Mouse (Mus musculus) heart, adult 9 months (tissue): ENCODE measurements around the gene 1600014C10Rik.
A peak's percentile ranks its signal among the peaks of the same experiment; 100 is the strongest.

ENCODE experiments used
- DNase-seq, 2 experiments: peaks; one replicate each; pipeline ENCODE4 v3.0.0; 2022; ENCODE audit warnings: low spot score in 2 of 2

1600014C10Rik gene

DNA sequence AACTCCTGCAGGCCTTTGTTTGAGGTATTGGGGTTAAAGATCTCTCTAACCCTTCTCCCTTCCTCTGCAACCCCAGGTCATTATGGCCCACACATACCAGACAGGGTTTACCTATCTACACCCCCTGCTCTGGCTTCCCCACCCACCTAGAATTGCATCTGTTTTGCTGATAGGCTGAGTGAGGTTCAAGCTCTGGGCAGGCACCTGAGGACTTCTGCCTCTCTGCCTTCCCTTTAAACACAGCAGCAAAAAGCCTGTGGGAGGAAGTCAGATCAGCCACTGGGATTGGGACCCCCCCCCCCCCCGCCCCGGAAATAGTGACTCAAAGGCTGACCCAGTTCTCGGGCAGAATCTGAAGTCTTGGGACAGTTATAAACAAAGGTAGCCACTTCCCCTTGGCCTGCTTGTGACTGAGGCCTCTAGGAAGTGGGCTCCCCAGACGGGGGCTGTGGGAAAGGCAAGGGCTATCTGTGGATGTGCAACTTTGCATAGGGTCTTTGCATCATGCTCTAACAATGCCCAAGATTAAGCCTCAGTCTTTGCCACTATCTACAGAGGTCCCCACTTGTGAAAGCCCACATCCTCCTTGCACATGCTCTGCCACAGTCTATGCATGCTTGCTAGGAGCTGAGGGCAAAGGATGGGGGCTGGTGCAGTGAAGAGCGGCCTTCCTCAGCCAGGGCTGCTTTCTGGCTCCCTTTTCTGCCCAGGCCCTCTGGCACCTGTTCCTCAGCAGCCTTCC lies 31.6 kb downstream of the 1600014C10Rik start:
- no peak for DNase-seq

DNA sequence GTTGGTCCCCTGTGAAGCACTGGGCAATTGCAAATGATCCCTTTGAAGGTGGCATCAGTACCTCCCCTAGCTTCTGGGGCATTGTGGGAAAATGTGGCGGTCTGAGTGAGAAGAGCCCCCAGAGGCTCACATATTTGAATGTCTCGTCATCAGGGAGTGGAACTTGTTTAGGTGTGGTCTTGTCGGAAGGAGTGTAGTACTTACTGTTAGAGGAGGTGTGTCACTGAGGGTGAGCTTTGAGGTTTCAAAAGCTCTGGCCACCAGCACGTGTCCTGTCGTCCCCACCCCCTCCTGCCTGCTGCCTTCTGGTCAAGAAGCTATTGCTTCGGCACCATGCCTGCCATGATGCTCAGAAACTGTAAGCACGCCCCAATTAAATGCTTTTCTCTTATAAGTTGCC lies 32.3 kb downstream of the 1600014C10Rik start:
- no peak for DNase-seq

DNA sequence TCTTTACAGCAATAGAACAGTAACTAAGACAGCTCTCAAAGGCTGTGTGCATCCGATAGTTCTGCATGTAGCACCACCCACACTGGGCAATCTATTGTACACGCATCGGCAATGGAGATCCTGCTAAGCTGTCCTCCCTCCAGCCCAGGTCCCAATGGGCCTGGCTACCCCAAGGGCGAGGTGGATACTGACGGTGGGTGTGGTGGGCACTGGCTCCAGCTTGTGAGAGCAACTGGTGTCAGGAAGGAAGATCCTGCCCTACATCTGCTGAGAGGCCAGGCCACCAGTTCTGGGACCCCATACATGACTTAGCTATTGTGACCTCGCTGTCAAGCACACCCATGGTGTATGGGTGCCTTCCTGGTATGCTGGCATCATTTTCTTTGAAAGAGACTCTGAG lies 32.7 kb downstream of the 1600014C10Rik start:
- DNase-seq: no peak

DNA sequence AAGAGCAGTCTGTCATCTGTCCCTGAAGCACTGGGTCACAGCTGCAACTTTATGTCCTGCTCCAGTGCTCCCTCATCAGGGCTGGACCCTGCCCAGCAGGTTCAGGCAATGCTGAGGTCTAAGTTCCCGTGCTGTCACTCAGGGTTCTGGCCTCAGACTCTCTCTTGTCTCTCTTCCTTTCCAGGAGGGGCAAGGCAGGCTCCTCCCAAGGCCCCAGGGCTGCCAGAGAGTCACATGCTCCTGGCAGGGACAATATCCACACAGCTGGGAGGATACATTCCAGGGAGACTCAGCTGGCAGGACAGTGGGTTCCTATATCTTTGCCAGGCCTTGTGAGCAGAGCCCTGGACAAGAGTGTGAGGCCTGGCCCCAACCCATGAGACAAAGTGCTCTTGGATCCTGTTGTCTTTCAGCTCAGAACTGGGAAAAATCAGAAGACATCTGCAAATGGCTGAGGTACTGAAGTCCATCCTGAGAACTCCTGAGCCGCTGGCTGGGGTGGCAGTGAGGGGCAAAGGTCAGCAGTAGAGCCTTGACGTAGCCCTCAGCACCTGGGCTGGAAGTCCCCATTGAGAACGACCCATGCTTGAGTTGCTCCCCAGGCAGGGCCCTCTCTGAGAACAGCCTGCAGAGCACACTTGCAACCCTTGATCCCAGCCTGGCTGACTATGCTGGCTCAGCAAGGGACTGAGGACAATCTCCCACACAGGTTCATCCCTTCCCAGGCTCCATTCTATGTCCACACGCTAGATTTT lies 34.6 kb downstream of the 1600014C10Rik start:
- DNase-seq: peak; percentile 95 to 96

DNA sequence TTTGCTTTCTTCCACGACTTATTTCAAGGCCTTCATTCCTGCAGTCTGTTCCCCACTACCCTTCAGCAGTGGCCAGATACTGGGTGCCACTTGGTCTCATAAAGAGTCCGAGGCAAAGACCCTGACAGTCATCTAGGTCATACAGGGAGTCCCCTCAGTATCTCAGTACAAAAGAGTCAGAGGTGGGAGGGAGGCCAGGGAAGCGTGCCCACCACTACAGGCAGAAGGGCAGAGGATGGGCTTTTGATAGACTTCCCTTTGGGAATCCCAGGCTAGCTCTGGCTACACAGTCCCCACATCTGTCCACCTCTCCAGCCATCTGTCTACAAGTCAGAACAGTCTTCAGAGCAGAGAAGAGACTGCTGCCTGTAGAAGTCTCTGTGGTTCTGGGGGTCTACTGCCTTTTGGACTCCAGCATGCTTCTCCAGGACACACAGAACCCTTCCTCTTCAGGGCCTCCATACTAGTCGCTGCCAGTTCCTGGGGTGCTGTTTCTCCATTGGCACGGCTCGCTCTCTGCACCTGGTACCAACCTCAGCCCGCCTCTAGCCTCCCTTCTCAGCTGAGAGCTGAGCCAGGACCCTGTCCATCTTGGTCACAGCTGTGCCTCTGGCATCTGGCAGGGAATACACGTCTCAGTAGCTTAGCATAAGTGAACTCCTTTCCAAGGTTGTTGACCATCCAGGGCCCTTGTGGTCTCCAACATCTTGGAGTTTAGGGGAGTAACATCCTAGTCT lies 35.8 kb downstream of the 1600014C10Rik start:
- no peak for DNase-seq

DNA sequence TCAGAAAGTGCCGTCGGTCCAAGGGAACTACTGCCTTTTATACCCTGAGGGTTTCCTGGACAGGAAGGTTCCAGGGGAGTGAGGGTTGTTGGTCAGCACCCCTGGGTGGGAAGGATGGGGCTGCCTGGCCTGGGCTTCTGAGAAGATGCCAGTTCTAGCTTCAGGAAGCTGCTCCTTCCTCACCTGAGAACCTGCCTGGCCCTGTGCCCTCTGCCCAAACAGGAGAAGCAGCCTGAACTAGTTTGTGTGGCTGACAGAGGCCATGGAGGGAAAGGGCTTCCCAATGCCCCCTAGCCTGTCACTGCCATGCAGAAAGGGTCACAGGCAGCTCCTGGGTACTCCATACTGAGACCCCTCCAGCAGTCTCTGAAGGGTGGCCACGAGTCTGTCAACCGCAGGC lies 36.5 kb downstream of the 1600014C10Rik start:
- DNase-seq: no peak

DNA sequence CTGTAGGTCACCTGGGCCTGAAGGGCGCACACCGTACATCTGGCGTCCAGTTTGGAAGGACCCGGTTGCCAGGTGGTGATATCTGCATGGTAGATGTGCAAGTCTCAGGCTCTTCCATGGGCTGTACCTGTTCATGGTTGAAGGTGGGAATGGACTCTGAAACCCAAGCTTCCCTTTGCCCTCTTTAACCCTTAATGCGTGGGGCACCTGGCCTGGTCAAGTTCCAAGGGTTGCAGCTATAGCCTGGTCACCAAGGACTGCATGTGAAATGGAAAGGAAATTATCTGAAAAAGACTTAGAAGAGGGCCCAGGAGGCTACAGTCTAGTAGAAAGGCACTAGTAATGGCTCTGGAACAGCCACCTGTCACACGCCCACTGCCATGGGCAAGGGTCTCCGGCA lies 37.8 kb downstream of the 1600014C10Rik start:
- no peak for DNase-seq

DNA sequence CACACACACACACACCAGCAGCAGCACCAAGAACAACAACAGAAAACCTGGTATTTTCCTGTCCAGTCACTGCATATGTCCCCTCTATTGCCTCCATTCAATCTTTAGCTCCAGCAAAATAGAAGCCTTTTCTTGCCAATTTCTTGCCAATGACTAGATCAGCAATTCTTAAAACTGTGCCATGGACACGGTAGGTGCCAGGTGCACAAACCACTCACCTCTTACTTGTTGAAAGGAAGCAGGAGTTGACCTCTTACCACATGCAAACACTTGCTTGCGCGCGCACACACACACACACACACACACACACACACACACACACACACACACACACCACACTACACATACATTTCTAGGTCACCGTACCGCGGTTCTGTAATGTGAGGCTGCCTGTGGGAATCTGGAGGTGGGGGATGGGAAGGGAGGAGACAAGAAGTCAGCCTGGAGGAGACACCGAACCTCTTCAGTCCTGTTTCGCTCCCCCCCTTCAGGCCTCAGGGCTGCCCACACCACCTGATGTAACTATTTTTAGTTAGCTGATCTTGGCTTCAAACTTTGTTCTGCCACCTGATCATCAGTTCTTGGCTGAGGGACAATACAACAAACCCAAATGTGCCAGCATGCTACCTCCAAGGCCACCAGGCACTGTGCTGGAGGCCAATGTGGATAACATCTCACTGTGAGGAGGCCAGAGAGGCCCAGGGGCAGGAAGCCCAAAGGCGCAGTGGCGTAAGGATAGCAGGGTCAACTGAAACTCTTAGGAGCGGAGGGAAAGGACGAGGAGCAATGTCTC lies 41.8 kb downstream of the 1600014C10Rik start:
- peak; percentile 74 to 78 for DNase-seq

DNA sequence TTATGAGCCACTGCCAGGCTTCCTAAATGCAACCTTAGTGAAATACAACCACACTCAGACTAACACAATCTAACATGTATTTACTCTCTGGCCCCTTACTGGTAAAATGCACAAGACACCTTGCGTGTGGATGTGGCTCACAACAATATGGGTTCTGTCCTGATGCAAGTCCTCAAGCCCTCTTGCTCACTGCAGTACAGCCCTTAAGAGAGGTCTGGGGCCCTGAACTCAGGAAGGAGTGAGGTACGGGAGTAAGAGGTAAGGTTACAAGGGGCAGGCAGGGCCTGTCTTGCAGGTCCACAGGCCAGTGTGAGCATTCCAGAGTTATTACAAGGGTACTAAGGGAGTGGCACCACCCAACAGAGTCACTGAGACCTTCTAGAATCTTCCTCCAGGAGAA lies 43.2 kb downstream of the 1600014C10Rik start:
- no peak for DNase-seq

DNA sequence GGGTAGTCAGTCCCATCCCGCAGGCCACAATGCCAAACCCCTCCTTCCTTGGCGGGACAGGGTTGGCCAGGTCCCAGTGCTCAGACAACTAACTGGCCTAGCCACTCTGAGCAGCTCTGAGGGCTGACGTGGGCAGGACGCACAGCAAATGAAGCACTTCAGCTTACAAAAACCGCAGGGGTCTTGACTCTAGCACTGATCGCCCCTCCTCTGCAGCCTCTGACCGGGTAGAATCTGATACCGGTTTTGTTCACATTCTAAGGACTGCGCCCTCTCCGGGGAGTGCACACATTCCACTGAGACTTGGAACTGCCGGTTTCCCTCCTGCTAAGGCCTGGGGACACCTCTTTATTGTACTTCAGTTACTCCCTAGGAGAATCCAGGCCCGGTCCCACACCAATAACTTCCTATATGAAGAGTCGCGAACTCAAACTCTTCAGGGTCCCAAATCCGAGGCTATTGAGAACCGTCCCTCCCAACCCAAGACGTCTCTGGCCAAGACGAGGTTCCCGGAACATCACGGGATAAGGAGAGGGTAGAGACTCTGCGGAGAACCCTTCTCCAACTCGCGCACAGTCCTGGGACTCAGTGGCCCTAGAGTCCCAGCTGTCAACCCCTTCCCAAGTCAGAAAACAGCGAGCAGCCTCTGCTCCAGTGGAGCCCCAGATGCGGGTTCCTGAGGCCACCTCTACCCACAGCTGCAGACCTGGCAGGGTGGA lies 44.3 kb downstream of the 1600014C10Rik start:
- DNase-seq: peak; percentile 89 to 92

DNA sequence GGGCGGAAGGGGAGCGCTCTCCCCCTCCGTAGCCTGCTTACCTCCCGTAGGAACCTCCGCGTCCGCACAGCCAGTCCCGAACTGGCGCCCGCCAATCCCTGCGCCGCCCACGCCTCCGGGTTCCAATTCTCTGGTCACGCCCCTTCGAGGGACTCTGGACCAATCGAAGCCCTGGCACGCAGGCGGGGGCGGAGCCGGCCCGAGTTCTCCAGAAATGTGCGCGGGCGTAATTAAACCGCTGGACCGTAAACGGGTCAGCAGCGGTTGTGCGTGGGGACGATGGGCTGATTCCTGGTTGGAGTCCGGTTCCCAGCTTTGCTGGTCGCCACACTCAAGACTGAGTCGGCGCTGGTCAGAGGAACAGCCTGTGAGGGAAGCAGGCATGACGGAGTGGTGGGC lies 44.9 kb downstream of the 1600014C10Rik start, which contains the start of gene Plekhf1:
Gene Plekhf1 (minus strand): TSS at position 117 of the 399 bp plus-strand sequence.
- peak; percentile 93 to 95 for DNase-seq

DNA sequence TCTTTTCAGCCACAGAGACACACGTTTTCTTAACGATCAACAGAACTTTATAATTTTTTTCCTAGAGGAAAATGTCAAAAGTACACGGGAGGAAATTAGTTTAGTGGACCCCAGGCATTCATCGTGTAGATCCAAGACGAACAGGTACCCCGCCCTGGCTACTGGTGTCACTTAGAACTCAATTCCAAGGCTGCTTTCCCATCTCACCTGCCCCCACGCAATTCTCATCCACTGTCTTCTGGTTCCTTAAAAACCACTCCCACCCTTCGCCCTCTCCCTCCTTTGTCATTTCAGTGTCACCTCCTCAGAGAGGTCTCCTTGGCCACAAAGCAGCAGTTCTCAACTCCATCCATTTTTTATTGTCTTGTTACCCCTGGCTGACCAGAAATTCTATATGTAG lies 45.3 kb downstream of the 1600014C10Rik start:
- no peak for DNase-seq

DNA sequence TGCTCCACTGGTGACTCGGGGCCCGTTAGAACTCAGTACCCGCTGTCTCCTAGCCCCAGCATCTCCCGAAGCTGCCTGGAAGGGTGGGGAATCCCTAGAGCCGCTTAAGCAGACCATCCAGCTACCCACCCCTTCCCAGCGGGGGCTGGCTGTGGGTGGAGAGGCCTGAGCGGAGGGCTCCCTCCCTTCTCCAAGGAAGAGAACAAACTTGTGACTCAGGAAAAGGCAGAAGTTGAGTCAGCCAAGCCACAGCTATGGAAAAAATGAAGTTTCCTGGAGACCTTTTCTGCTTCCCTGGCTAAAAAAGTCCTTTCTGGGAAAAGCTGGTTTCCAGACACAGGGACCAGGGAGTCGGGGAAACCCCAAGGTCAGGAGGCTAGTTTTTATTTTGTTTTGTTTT lies 47.3 kb downstream of the 1600014C10Rik start:
- DNase-seq: peak; percentile 64 to 75

DNA sequence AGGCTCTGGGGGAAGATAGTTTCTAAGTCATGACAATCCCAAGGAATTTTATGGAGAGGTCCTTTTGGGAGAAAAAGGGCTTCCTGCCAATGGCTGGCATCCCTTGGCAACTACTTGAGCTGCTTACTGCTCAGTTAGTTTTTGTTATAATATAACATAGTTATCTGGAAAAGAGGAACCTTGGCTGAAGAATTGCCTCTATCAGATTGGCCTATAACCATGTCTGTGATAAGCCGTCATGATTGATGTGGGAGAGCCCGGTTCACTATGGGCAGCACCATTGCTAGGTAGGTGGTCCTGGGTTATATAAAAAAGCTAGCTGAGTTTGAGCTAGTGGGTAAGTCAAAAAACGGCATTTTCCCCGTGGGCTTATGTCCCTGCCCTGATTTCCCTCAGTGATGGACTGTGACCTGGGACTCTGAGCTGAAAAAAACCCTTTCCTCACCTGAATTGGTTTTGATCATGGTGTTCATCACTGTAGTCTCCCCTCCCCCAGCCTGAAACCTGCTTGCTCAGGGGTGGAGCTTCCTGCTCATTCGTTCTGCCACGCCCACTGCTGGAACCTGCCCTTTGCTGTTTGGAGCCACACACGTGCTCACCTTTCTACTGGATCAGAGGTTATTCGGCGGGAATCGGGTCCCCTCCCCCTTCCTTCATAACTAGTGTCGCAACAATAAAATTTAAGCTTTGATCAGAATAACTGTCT lies 53.5 kb downstream of the 1600014C10Rik start:
- DNase-seq: no peak

DNA sequence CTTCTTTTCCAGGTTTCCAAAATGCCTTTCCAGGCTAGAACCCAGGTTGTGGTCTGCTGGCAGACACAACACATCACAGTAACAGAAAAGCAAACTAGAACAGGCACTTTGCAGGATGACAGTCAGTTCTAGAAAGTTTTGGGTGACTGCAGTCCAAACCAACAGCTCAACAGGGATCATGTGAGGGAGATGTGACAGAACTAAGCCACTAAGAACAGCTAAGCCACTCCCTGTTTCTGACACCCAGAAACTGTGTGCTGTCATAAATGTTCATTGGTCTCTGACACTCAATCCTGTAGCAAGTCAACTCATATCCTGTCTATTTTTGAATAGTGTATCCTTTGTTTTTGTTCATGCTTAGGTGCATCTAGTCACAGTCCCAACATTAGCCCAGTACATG lies 54.1 kb downstream of the 1600014C10Rik start:
- DNase-seq: no peak

DNA sequence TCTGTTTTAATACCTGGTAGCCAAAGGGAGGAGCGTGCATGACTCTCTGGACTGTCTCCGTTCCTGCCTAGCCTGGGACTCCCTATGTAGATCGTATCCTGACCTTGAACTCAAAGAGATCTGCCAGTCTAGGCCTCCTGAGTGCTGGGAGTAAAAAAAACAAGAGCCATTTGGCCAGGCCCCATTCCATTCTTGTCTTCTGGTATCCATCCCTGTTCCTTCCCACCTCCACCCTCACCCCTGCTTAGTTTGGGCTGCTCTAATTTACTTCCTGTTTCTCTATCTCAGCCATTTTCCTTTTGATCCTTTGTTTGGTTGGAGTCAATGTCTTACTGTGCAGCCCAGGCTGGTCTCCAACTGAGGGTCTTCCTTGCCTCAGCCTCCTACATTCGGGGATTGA lies 59.4 kb downstream of the 1600014C10Rik start:
- DNase-seq: no peak
